Comparison of ENCODE assay signal across 29 mouse cellular contexts in the genomic region with DNA sequence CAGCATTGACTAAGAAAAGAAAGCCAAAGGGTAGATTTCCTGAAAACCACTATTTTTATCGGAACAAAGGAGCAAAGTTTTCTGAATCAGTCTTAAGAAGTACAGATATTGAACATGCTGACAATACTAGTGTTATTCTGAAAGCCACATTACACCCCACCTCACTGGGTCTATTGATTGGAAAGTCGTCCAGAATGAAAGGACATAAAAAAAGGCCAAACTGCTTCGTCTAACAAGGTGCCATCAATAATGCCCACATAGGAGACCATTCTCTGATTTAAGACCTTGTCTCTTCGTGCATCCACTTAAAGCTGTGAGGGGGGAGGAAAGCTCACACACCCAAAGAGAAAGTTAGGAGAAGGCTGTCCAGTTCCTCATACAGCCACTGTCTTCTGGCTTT.
A peak's percentile ranks its signal among the peaks of the same experiment; 100 is the strongest.
DNase-seq lines count a peak whose midpoint lies in the region; ATAC-seq lines count a peak whose summit lies in the region.
"Had no signal": no experiment of that assay in that cellular context is flagged by ENCODE, and none has a peak within 500 bp of the region (broad histone marks: within the 10 kb centered on the region; RNA-seq: fewer than 3 reads in every experiment).

No protein-coding gene starts in this region.

- H3K4me3 ChIP-seq in forebrain, embryonic 12.5 days (replicated peaks), result no peak overlapping the region
- H3K4me3 ChIP-seq in forebrain, embryonic 15.5 days, result no peak overlapping the region
- H3K4me3 ChIP-seq in neural tube, embryonic 12.5 days, result no peak overlapping the region
- no peak overlapping the region for H3K4me3 ChIP-seq in neural tube, embryonic 13.5 days
- H3K4me3 ChIP-seq: embryonic facial prominence, embryonic 12.5 days; embryonic facial prominence, embryonic 15.5 days; heart, embryonic 12.5 days; heart, embryonic 15.5 days; hindbrain, embryonic 10.5 days had no signal

- no peaks in the 10 kb centered on the region for H3K27me3 ChIP-seq in forebrain, embryonic 12.5 days
- H3K27me3 ChIP-seq in forebrain, embryonic 15.5 days, result no peaks in the 10 kb centered on the region
- H3K27me3 ChIP-seq in neural tube, embryonic 12.5 days (replicated peaks), result 0 out of 2 replicates have a peak, but pooled peaks cover 2% of the 10 kb centered on the region
- H3K27me3 ChIP-seq in neural tube, embryonic 13.5 days, result peaks cover 17% of the 10 kb centered on the region; the same call in 1 of the 2 replicates
- H3K27me3 ChIP-seq: CH12.LX; embryonic facial prominence, embryonic 12.5 days; embryonic facial prominence, embryonic 15.5 days; heart, embryonic 12.5 days; heart, embryonic 15.5 days had no signal

- ATAC-seq in forebrain, embryonic 12.5 days (ENCODE audit: low FRiP score), result peak; percentile 44; the same call in 1 of the 2 replicates
- ATAC-seq in forebrain, embryonic 15.5 days (replicated peaks), result no peak
- ATAC-seq in neural tube, embryonic 12.5 days (ENCODE audit: low FRiP score, low read depth), result peak; percentile 75
- 0 out of 2 replicates have a peak, but pooled peaks have one; percentile 11 for ATAC-seq in neural tube, embryonic 13.5 days (ENCODE audit: low read depth)
- ATAC-seq: forebrain, embryonic 14.5 days; intestine, postnatal 0 days; Patski had no signal

- H3K27ac ChIP-seq in forebrain, embryonic 12.5 days, result no peak overlapping the region
- H3K27ac ChIP-seq in forebrain, embryonic 15.5 days (replicated peaks), result no peak overlapping the region
- H3K27ac ChIP-seq in neural tube, embryonic 12.5 days, result no peak overlapping the region
- no peak overlapping the region for H3K27ac ChIP-seq in neural tube, embryonic 13.5 days (replicated peaks)
- H3K27ac ChIP-seq: embryonic facial prominence, embryonic 12.5 days; embryonic facial prominence, embryonic 15.5 days; heart, embryonic 15.5 days; hindbrain, embryonic 10.5 days; hindbrain, embryonic 14.5 days had no signal

- no peaks in the 10 kb centered on the region for H3K36me3 ChIP-seq in forebrain, embryonic 12.5 days (replicated peaks)
- H3K36me3 ChIP-seq in forebrain, embryonic 15.5 days, result no peaks in the 10 kb centered on the region
- H3K36me3 ChIP-seq in neural tube, embryonic 12.5 days, result no peaks in the 10 kb centered on the region
- H3K36me3 ChIP-seq in neural tube, embryonic 13.5 days, result no peaks in the 10 kb centered on the region
- H3K36me3 ChIP-seq: embryonic facial prominence, embryonic 12.5 days; embryonic facial prominence, embryonic 15.5 days; G1E; heart, embryonic 12.5 days; heart, embryonic 15.5 days; hindbrain, embryonic 10.5 days had no signal

- DNase-seq in neural tube, embryonic 10.5 days (ENCODE audit: extremely low spot score, low spot score), result no peak
- DNase-seq in embryo, embryonic 11 days, result peak; percentile 20
- no peak for DNase-seq in right cerebral cortex, postnatal 36 days (ENCODE audit: low spot score in 2 of 2)
- no peak for DNase-seq in spleen, postnatal 10 days (ENCODE audit: low spot score in 2 of 2)
- DNase-seq: adrenal gland, adult 2 months; adrenal gland, postnatal 14 days; B cell, adult 2 months; cerebellum, adult 18-20 months; cerebellum, adult 9-10 months; cerebellum, postnatal 14 days; gastrocnemius, postnatal 25 days; heart, adult 18-20 months; heart, postnatal 10 days; heart, postnatal 36 days had no signal

- H3K9me3 ChIP-seq in forebrain, embryonic 12.5 days, result no peaks in the 10 kb centered on the region
- H3K9me3 ChIP-seq in forebrain, embryonic 15.5 days, result no peaks in the 10 kb centered on the region
- no peaks in the 10 kb centered on the region for H3K9me3 ChIP-seq in neural tube, embryonic 12.5 days
- H3K9me3 ChIP-seq in neural tube, embryonic 13.5 days, result no peaks in the 10 kb centered on the region
- H3K9me3 ChIP-seq: embryonic facial prominence, embryonic 12.5 days; embryonic facial prominence, embryonic 15.5 days; G1E; heart, embryonic 12.5 days; heart, embryonic 15.5 days; hindbrain, embryonic 10.5 days had no signal

- no peak overlapping the region for H3K4me2 ChIP-seq in forebrain, embryonic 12.5 days
- no peak overlapping the region for H3K4me2 ChIP-seq in forebrain, embryonic 15.5 days (replicated peaks)
- H3K4me2 ChIP-seq in neural tube, embryonic 12.5 days (replicated peaks), result no peak overlapping the region
- H3K4me2 ChIP-seq in neural tube, embryonic 13.5 days, result no peak overlapping the region
- H3K4me2 ChIP-seq: embryonic facial prominence, embryonic 12.5 days; embryonic facial prominence, embryonic 15.5 days; heart, embryonic 12.5 days; heart, embryonic 15.5 days; hindbrain, embryonic 14.5 days had no signal

- H3K4me1 ChIP-seq in forebrain, embryonic 12.5 days, result peaks cover 11% of the 10 kb centered on the region
- 0 out of 2 replicates have a peak, but pooled peaks cover 3% of the 10 kb centered on the region for H3K4me1 ChIP-seq in forebrain, embryonic 15.5 days
- 0 out of 2 replicates have a peak, but pooled peaks cover 7% of the 10 kb centered on the region for H3K4me1 ChIP-seq in neural tube, embryonic 12.5 days
- peaks cover 11% of the 10 kb centered on the region for H3K4me1 ChIP-seq in neural tube, embryonic 13.5 days (replicated peaks)
- H3K4me1 ChIP-seq: embryonic facial prominence, embryonic 12.5 days; embryonic facial prominence, embryonic 15.5 days; heart, embryonic 12.5 days; heart, embryonic 15.5 days had no signal

- H3K9ac ChIP-seq in forebrain, embryonic 12.5 days, result no peak overlapping the region
- no peak overlapping the region for H3K9ac ChIP-seq in forebrain, embryonic 15.5 days (replicated peaks)
- H3K9ac ChIP-seq in neural tube, embryonic 12.5 days, result no peak overlapping the region
- no peak overlapping the region for H3K9ac ChIP-seq in neural tube, embryonic 13.5 days
- H3K9ac ChIP-seq: embryonic facial prominence, embryonic 12.5 days; embryonic facial prominence, embryonic 15.5 days; heart, embryonic 12.5 days; heart, embryonic 15.5 days; hindbrain, embryonic 14.5 days had no signal

- 9% methylated on average over 4 of the region's 4 CpGs for WGBS in forebrain, embryonic 12.5 days
- WGBS in forebrain, embryonic 15.5 days, result 13% methylated on average over 4 of the region's 4 CpGs
- WGBS in neural tube, embryonic 12.5 days, result 25% methylated on average over 4 of the region's 4 CpGs
- WGBS in neural tube, embryonic 13.5 days, result 12% methylated on average over 4 of the region's 4 CpGs
